Mouse (Mus musculus): ENCODE measurements at regions not wholly inside any gene's neighbourhood (a gene's known extent, or its start where the extent isn't known, plus 50 kb on each side); places are given as distances from the start of the nearest gene placed in this dataset.
A peak's percentile ranks its signal among the peaks of the same experiment; 100 is the strongest.

GRCm38 (mm10) chr12:54374060-54374459 is 170.4 kb upstream of the Egln3 start:
- Histone ChIP-seq H3K4me1 (no peaks in the 10 kb centered on the region), H3K27ac (no peak overlapping the region), H3K4me2 (replicated peaks) (no peak overlapping the region), H3K27me3 (no peaks in the 10 kb centered on the region), H3K9ac (no peak overlapping the region), H3K4me3 (no peak overlapping the region), H3K36me3 (no peaks in the 10 kb centered on the region), H3K9me3 (0 out of 2 replicates have a peak, but pooled peaks cover 3% of the 10 kb centered on the region)
- no peak for ATAC-seq (ENCODE audit: low FRiP score, low read depth)
- 67% methylated on average over 4 of the region's 4 CpGs for WGBS

GRCm38 (mm10) chr12:54369217-54369616 is 165.6 kb upstream of the Egln3 start:
- Histone ChIP-seq H3K36me3 (no peaks in the 10 kb centered on the region), H3K4me3 (no peak overlapping the region), H3K9ac (no peak overlapping the region), H3K4me2 (replicated peaks) (no peak overlapping the region), H3K4me1 (no peaks in the 10 kb centered on the region), H3K27me3 (no peaks in the 10 kb centered on the region), H3K27ac (no peak overlapping the region), H3K9me3 (no peaks in the 10 kb centered on the region)
- no peak for ATAC-seq (ENCODE audit: low FRiP score, low read depth)
- WGBS: 83% methylated on average over 5 of the region's 5 CpGs

- Histone ChIP-seq H3K4me3 (no peak overlapping the region), H3K36me3 (no peaks in the 10 kb centered on the region), H3K4me2 (replicated peaks) (no peak overlapping the region), H3K9me3 (peaks cover 6% of the 10 kb centered on the region; the same call in 1 of the 2 replicates), H3K4me1 (no peaks in the 10 kb centered on the region), H3K27ac (no peak overlapping the region), H3K9ac (no peak overlapping the region), H3K27me3 (no peaks in the 10 kb centered on the region)
- 76% methylated on average over 11 of the region's 11 CpGs for WGBS
- ATAC-seq (ENCODE audit: low FRiP score, low read depth): no peak
Measured at GRCm38 (mm10) chr12:54364381-54365095, 160.9 kb upstream of the Egln3 start.

GRCm38 (mm10) chr12:54361762-54362161 is 158.1 kb upstream of the Egln3 start:
- ATAC-seq (ENCODE audit: low FRiP score, low read depth): no peak
- Histone ChIP-seq H3K36me3 (no peaks in the 10 kb centered on the region), H3K27ac (no peak overlapping the region), H3K9ac (no peak overlapping the region), H3K27me3 (no peaks in the 10 kb centered on the region), H3K4me1 (no peaks in the 10 kb centered on the region), H3K4me3 (no peak overlapping the region), H3K4me2 (replicated peaks) (no peak overlapping the region), H3K9me3 (peaks cover 6% of the 10 kb centered on the region; the same call in 1 of the 2 replicates)
- WGBS: 96% methylated on average over 4 of the region's 4 CpGs

GRCm38 (mm10) chr12:54354187-54354586 is 150.5 kb upstream of the Egln3 start:
- no peak overlapping the region for H3K27ac ChIP-seq
- no peaks in the 10 kb centered on the region for H3K36me3 ChIP-seq
- H3K27me3 ChIP-seq: no peaks in the 10 kb centered on the region
- no peak overlapping the region for H3K4me2 ChIP-seq (replicated peaks)
- H3K4me3 ChIP-seq: no peak overlapping the region
- 48% methylated on average over 6 of the region's 6 CpGs for WGBS
- H3K9ac ChIP-seq: 0 out of 2 replicates have a peak overlapping the region, but pooled peaks have one; percentile 8
- H3K9me3 ChIP-seq: no peaks in the 10 kb centered on the region
- ATAC-seq (ENCODE audit: low FRiP score, low read depth): no peak
- H3K4me1 ChIP-seq: 0 out of 2 replicates have a peak, but pooled peaks cover 8% of the 10 kb centered on the region

GRCm38 (mm10) chr12:54353694-54354093 is 150.0 kb upstream of the Egln3 start:
- H3K4me2 ChIP-seq (replicated peaks): no peak overlapping the region
- ATAC-seq (ENCODE audit: low FRiP score, low read depth): no peak

GRCm38 (mm10) chr12:54352963-54353606 is 149.4 kb upstream of the Egln3 start:
- no peak overlapping the region for H3K27ac ChIP-seq
- no peak overlapping the region for H3K4me2 ChIP-seq (replicated peaks)
- WGBS: 84% methylated on average over 10 of the region's 10 CpGs
- H3K36me3 ChIP-seq: no peaks in the 10 kb centered on the region
- no peaks in the 10 kb centered on the region for H3K9me3 ChIP-seq
- H3K4me1 ChIP-seq: 0 out of 2 replicates have a peak, but pooled peaks cover 8% of the 10 kb centered on the region
- ATAC-seq (ENCODE audit: low FRiP score, low read depth): no peak
- no peak overlapping the region for H3K4me3 ChIP-seq
- no peak overlapping the region for H3K9ac ChIP-seq
- H3K27me3 ChIP-seq: no peaks in the 10 kb centered on the region

More at GRCm38 (mm10) chr12:54353694-54354093, 150.0 kb upstream of the Egln3 start:
- Histone ChIP-seq H3K27me3 (no peaks in the 10 kb centered on the region), H3K4me3 (no peak overlapping the region), H3K4me1 (0 out of 2 replicates have a peak, but pooled peaks cover 8% of the 10 kb centered on the region), H3K9ac (no peak overlapping the region), H3K36me3 (no peaks in the 10 kb centered on the region), H3K9me3 (no peaks in the 10 kb centered on the region), H3K27ac (no peak overlapping the region)
- 72% methylated on average over 7 of the region's 7 CpGs for WGBS

GRCm38 (mm10) chr12:54350293-54350692 is 146.6 kb upstream of the Egln3 start:
- Histone ChIP-seq H3K27ac (no peak overlapping the region), H3K27me3 (no peaks in the 10 kb centered on the region), H3K36me3 (no peaks in the 10 kb centered on the region), H3K4me1 (0 out of 2 replicates have a peak, but pooled peaks cover 8% of the 10 kb centered on the region), H3K4me2 (replicated peaks) (no peak overlapping the region), H3K9me3 (no peaks in the 10 kb centered on the region), H3K4me3 (no peak overlapping the region), H3K9ac (no peak overlapping the region)
- no peak for ATAC-seq (ENCODE audit: low FRiP score, low read depth)
- WGBS: 78% methylated on average over 1 of the region's 1 CpGs

- no peaks in the 10 kb centered on the region for H3K9me3 ChIP-seq
- H3K27me3 ChIP-seq: no peaks in the 10 kb centered on the region
- no peak; the same call in 1 of the 2 replicates for ATAC-seq (ENCODE audit: low FRiP score, low read depth)
- no peak overlapping the region for H3K9ac ChIP-seq
- H3K4me2 ChIP-seq (replicated peaks): no peak overlapping the region
- H3K36me3 ChIP-seq: no peaks in the 10 kb centered on the region
- 80% methylated on average over 2 of the region's 2 CpGs for WGBS
- H3K4me3 ChIP-seq: no peak overlapping the region
- no peak overlapping the region for H3K27ac ChIP-seq
- H3K4me1 ChIP-seq: 0 out of 2 replicates have a peak, but pooled peaks cover 6% of the 10 kb centered on the region
Measured at GRCm38 (mm10) chr12:54349403-54349802, 145.7 kb upstream of the Egln3 start.

- Histone ChIP-seq H3K4me3 (no peak overlapping the region), H3K9me3 (no peaks in the 10 kb centered on the region), H3K27ac (no peak overlapping the region), H3K4me1 (no peaks in the 10 kb centered on the region), H3K36me3 (no peaks in the 10 kb centered on the region), H3K9ac (no peak overlapping the region), H3K4me2 (replicated peaks) (no peak overlapping the region), H3K27me3 (no peaks in the 10 kb centered on the region)
- WGBS: 87% methylated on average over 5 of the region's 5 CpGs
- no peak for ATAC-seq (ENCODE audit: low FRiP score, low read depth)
Measured at GRCm38 (mm10) chr12:54343493-54343892, 139.8 kb upstream of the Egln3 start.

GRCm38 (mm10) chr12:54335509-54335908 is 131.8 kb upstream of the Egln3 start:
- Histone ChIP-seq H3K9me3 (no peaks in the 10 kb centered on the region), H3K27me3 (no peaks in the 10 kb centered on the region), H3K4me1 (no peaks in the 10 kb centered on the region), H3K27ac (no peak overlapping the region), H3K4me3 (no peak overlapping the region), H3K9ac (no peak overlapping the region), H3K36me3 (no peaks in the 10 kb centered on the region), H3K4me2 (replicated peaks) (no peak overlapping the region)
- no peak for ATAC-seq (ENCODE audit: low FRiP score, low read depth)
- 14% methylated on average over 2 of the region's 2 CpGs for WGBS

- Histone ChIP-seq H3K9ac (no peak overlapping the region), H3K36me3 (no peaks in the 10 kb centered on the region), H3K4me2 (replicated peaks) (no peak overlapping the region), H3K4me3 (no peak overlapping the region), H3K4me1 (no peaks in the 10 kb centered on the region), H3K27me3 (no peaks in the 10 kb centered on the region), H3K27ac (no peak overlapping the region), H3K9me3 (no peaks in the 10 kb centered on the region)
- no peak for ATAC-seq (ENCODE audit: low FRiP score, low read depth)
- 59% methylated on average over 9 of the region's 9 CpGs for WGBS
Measured at GRCm38 (mm10) chr12:54334491-54335132, 131.0 kb upstream of the Egln3 start.

All from limb, embryonic 13.5 days (tissue).